Mouse (Mus musculus) urinary bladder, adult 2 months (tissue): ENCODE measurements around the gene Ada. TPM values are rescaled to one million over a fixed set of nuclear protein-coding genes. Genes with fewer than 3 reads are reported as not detected.
A peak's percentile ranks its signal among the peaks of the same experiment; 100 is the strongest.
"Not testable (repeated sequence)": the region's sequence is repeated elsewhere in the genome, so short reads cannot be mapped to it uniquely, and the experiment has no call there.

Experiments
- DNase-seq: peaks from one replicate; pipeline ENCODE4 v3.0.0; 2022; ENCODE audit warnings: low spot score
- polyA plus RNA-seq: library from polyadenylated mRNA; depleted of rRNA; stranded (reverse); fragments of >200 nt; gene quantifications from 2 replicates; pipeline ENCODE4 v1.2.3, GENCODE M21; 2012; rRNA removed

The Ada gene
- polyA plus RNA-seq, 1 experiment = 8.7 TPM

DNA sequence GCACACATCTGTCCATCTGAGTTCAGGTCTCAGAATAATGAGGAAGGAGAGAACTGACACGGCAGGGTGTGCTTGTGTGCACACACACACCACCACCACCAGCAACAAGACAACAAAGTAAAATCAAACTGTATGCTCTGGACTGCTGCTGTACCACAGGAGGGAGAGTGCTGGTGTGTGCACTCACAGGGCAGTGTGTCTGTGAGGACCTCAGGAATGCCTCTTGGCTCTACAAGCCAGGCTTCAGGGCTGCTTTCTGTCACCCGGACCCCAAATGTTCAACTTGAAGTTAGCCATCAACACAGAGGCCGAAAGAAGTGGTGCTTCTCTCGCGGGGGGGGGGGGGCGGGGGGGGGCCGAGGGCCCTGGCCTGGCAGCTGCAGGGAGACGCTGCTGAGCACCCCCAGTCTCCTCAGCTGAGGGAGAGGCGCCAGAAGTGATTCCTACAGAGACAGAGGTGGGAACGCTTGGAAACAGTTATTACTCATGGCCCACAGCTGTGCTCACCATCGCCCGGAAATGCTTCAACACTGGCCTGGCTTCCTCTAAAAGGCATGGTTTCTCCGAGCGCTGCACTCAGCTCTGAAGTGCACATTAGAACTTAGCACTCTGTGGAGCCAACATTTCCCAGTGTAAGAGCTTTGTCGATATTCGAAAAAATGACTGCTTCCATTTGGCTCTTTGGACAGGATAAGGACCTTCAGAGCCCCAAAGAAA, 52.1 kb downstream of the Ada start:
- no peak for DNase-seq

DNA sequence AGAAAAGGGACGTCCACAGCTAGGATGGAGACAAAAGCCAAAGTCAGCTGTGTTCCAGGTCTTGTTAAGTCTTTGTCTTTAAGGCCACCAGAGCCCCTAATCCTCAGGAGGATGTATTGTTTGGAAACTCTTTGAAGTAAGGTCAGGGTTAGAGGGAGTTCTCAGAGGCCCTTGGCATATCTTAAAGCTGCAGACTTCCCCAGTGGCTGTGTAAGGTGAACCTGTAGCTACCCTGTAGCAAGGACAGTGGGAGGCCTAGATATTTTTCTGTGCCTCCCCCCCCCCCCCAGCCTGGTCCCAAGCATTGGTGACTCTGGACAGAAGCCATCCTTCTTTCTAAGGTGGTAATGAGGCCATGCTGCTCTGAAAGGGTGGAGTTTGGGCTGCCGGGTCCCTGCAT, 53.3 kb downstream of the Ada start:
- DNase-seq = no peak

DNA sequence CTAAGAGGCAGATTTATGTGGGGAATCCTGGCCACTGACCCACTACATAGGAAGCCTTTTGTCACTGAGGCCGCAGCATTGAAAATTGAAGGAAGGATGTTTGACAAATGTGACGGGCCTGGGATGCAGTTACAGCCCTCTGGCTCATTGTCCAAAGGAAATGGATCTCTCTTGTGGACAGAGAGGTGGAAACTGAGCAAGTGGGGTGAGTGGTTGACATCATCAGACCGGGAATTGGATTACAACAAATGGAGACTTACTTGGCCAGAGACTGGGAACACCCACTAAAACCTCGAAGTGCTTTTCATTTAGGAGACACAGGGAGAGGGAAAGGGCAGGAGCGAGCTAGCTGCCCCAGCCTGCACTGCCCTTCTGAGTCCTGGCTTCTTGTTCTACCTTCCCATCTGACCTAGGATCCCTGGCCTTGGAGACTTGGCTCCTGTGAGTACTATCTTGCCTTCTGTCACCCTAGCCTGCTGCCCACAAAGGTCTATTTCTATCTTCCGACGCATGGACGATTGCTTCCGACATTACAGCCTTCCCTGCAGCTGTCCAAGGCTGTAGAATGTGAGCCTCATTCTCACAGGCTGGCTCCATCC, 56.2 kb downstream of the Ada start:
- DNase-seq = no peak

DNA sequence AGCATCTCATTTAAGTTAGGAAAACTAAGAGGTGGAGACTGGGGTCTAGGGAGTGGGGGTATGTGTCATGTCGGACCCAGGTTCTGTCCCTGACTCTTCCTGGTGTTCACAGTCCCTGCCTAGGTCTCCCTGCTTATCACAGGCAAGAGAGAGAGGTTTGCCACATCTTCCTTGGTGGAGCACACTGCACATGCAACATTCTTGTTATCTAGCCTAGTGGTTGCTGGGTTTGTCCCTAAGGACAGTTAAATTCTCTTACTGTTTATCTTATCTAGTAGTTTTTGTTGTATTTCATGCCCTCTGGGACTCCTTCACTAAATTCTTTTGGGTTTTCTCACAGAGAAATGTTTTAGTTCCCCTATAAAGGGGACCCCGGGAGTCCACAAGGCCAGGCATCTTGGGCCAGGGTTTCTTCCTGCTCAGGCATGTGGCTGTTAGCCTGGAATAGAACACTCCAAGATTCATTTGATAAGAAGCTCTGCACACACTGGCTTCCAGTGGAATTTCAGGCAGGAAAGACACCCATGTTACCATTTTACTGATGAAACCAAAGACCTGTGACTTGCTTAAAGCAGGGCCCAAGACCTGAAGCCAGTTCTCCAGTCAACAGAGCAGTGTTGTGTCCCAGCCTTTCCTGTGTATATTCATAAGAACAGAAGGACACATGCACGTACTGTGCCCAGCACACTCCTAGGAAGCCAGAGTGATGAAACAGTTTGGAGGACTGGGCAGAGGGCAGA, 57.0 kb downstream of the Ada start:
- no peak for DNase-seq

DNA sequence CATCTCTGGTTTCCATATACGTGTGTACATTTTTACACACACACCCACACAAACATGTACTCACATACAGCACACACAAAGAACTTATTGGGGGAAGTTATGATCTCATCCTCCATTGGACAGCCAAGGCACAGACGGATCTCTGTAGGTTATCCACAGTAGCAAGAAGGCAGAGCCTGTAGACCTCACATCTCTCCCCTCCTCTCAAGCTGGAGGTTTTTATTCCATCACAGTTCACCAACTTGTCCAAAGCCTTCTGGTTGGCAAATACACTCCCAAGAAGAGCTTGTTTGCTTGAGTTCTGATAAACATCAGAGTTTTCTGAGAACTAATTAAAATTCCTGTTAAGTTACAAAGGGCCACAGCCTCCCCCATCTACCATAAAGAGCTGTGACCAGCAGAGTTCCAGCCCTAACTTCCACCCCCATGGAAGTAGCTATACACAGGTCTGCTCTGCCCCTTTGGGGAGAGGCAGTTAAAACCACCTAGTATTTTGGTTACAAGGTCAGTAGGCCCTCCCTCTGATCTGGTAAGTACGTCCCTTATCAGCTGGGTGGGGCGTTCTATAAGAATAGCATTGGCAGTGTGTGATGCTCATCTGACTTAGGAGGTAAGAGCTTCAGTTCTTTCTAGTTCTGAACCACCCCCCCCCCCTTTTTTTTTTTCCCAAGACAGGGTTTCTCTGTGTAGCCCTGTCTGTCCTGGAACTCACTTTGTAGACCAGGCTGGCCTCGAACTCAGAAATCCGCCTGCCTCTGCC, 58.0 kb downstream of the Ada start:
- no peak for DNase-seq

DNA sequence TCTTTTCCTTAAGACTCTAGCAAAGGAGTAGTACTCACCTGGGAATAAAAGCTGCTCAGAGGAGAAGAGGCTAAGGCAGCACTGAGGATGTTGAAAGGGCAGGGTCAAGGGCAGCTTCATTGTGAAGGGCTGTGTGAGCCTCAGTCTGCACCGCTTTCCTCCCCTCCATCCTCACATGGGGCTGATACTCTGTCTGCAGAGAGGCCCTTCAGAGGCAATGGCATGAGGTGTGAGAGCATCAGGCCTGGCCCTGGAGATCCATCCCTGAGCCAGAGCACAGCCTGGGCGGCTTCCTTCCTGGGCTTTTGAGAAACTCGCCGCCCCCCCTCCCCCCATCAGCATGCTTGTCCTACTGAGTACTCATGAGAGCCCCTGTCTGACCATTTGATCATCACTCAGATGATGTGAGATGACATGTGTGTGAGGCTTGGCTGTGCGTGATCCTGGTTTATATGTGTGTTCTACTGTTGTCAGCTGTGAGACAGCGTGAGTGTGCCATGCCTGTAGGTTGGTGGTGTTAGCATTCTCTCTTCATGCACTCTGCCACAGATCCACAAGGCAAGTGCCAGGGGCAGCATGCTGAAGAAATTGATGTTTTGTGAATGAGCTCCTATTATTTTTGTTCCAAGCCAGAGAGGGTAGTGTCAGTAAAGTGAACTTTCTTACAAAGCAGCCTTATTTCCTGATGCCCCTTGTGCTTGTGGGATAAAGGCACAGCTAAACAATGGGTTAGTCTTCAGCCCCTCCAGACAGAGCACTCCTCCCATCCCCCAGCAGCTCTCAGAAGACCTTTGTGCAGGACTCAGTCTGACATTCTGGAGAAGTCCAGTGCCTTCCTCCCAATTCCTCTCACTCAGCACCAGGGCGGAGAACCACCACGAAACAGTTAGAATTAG, 59.4 kb downstream of the Ada start:
- no peak for DNase-seq

DNA sequence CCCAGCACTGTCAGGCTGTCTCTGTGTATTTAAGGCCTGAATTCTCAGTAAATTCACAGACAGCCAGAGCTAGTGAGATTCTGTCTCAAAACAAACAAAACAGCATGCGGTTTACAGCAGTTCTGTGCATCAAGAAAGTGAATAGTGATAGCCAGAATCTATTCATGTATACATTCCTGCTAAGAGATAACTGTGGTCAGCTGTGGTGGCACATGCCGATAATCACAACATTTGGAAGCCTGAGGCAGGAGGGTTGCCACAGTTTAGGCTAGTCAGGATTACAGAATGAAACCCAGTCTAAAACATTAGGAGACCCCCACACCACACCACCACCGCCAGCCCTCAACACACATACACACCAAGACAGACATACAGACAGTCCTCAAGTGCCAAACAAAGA, 60.3 kb downstream of the Ada start:
- DNase-seq = no peak

DNA sequence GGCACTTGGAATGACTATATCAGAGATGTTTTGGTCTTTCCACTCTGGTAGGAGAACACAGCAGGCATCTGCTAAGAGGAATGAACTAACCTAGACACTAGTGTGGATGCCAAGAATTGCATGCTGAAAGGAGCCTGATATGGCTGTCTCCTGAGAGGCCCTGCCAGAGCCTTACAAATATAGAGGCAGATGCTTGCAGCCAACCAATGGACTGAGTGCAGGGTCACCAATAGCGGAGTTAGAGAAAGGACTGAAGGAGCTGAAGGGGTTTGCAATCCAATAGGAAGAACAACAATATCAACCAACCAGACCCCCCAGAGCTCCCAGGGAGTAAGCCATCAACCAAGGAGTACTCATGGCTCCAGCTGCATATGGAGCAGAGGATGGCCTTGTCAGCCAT, 61.7 kb downstream of the Ada start:
- not testable (repeated sequence) for DNase-seq

DNA sequence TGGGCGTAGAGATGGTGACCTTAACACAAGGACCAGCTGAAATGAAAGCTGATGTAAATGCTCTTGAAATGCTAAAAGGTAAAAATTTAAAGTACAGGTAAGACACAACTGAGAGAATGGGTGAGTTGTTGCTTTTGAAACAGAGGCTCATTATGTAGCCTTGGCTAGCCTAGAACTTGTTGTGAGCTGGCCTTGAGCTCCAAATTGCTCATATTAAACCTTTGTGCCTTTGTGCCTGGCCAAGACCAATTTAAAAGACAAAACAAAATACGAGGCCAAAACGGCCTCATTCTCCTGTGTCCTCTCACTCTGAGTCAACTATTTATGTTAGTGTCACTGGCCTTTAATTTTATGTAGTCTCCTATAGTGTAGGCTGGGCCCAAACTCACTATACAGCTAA, 63.2 kb downstream of the Ada start:
- DNase-seq = no peak

DNA sequence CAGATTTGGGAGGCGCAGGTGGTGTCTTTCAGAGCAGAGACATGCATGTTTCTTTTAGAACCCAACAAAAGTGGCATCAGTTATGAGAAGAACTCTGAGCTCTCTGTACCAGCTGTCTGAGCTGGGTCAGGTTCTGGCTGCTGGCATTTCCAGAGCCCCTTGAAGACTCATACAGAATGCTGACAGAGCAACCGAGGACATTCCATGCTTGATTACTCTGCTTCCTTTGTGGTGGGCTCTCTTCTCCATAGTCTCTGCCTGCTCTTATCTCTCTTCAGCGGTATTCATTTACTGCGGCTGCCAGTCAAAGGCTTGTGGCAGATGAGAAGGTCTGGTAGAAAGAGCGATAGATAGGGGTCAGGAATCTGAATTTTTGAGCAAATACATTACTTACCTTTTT, 63.8 kb downstream of the Ada start:
- no peak for DNase-seq

DNA sequence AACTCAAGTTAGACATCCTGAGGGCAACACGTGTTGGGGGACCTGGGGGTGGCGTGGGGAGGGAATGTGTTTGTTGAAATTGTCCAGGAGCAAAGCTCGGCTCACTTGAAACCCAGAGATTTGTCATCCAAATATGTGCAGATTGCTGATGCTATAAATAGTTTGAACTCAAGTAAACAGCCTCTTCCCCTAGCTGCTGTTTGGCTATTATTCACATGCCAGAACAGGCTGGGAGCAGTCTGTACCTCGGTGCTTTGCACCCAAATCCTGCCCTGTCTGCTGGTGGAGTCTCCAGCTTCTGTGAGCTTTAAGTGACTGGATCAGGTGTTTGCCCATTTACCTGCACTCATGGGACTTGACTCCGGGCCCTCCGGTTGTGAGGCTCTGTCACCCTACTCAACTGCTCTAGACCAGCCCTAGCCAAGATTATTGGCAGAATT, 64.3 kb downstream of the Ada start:
- DNase-seq = peak; percentile 45

DNA sequence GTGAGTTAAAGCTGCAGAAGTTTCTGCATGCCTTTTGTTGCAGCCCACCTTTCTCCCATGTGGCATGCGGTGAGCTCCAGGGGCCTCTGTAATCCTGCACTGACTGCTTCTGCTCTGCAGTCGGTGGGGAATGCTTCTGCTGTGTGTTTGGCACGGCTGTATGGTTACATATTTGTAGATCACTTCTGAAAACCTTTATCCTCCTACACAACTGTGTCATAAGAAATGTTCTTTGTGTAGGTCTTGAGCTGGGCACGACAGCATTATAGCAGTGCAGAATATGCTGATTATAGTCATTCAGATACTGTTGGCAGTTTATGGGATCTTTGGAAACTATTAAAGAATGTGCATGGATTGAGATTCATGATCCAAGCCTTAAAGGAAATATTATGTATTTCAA, 64.8 kb downstream of the Ada start:
- DNase-seq = no peak

DNA sequence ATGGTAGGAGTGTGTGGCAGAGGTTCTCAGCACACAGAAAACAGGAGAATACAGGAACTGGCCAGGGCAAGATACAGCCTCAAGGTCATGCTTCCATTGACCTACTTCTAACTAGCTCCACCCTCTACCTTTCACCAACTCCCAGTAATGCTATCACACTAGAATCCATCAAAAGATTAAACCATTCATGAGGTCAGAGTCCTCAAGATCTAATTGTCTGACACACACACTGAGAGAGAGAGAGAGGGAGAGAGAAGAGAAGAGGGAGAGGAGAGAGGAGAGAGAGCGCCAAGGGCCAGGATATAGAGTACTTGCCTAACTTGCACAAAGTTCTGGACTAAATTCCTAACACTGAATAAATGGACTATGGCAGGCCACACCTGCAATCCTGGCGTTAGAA, 67.7 kb downstream of the Ada start:
- no peak for DNase-seq

DNA sequence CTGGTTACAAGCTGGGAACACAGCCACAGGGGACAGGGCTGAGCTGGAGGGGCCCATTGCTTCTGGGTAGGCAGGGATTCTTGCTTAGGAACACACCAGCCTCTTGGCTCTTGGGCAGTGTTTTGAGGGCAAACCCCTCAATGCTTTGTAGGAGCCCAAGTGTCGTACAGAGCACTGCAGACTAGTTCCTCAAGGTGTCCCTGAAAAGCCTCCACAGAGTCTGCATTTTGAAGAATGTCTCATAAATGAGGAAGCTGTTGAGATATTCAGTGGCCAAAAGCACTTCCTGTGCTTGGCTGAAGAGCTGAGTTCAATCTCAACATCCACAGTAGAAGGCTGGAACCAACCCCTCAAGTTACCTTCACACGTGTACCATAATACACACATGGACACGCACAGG, 73.3 kb downstream of the Ada start:
- no peak for DNase-seq

Other genes with a start within 250 kb of the Ada start
- 0.22 and 0.51 TPM in 2 replicates for gene Hnf4a, start 243.4 kb downstream of the Ada start, polyA plus RNA-seq
- 22.0 and 22.9 TPM in 2 replicates for gene Ttpal, start 147.9 kb downstream of the Ada start, polyA plus RNA-seq
- gene Serinc3, start 105.1 kb downstream of the Ada start, polyA plus RNA-seq = 321 and 344 TPM in 2 replicates
- 83.9 and 114 TPM in 2 replicates for gene Pkig, start 91.9 kb downstream of the Ada start, polyA plus RNA-seq
- 9.2 and 11.2 TPM in 2 replicates for gene Ccn5, start 70.6 kb upstream of the Ada start, polyA plus RNA-seq
- gene Kcnk15, start 103.4 kb upstream of the Ada start, polyA plus RNA-seq = not detected in 2 replicates
- gene Rims4, start 168.4 kb upstream of the Ada start, polyA plus RNA-seq = 0.04 TPM in 2 replicates
- gene Ywhab, start 244.7 kb upstream of the Ada start, polyA plus RNA-seq = 134 and 158 TPM in 2 replicates